Mouse (Mus musculus) spleen, adult 2 months (tissue): ENCODE results near the gene Gm48552.

Experiments
- CTCF ChIP-seq: fragments of 200-500 bp; IDR thresholded peaks from 2 replicates; pipeline ENCODE4 v1.5.1; 2011; ENCODE audit warnings: mild to moderate bottlenecking, inconsistent platforms; ENCODE audit not compliant: insufficient read depth, insufficient read length, insufficient replicate concordance; ENCODE audit errors: extremely low read depth
- POLR2A ChIP-seq: fragments of 200-500 bp; IDR thresholded peaks from 2 replicates; pipeline ENCODE4 v1.6.1; 2011; ENCODE audit warnings: low read depth, low read length, inconsistent platforms

- TF ChIP-seq CTCF = no peak
- no peak for TF ChIP-seq POLR2A
These were observed 4.8 kb downstream of the Gm48552 start for GRCm38 (mm10) chr10:81393456-81394063.
